Mouse (Mus musculus) activated CD4-positive, CD25-positive, alpha-beta regulatory T cell, adult 4 months (primary cell): ENCODE data around the gene Rrp1b. TPM values are rescaled to one million over a fixed set of nuclear protein-coding genes. Genes with fewer than 3 reads are reported as not detected.

Source experiments
- ATAC-seq: one replicate; pipeline ENCODE4 v1.8.0; 2017
- polyA plus RNA-seq, 2 experiments: library from polyadenylated mRNA; unstranded; fragments of 100-300 nt; shearing (Covaris generic); gene quantifications; one replicate each; pipeline ENCODE4 v1.2.1; 2017

The Rrp1b gene
- 10 to 100 TPM; 56.3 to 76.7 TPM for polyA plus RNA-seq

GRCm38 (mm10) chr17:32035609-32036508 is at the start of gene Rrp1b, which contains the start of gene Hsf2bp:
TSS of gene Rrp1b (plus strand) at chr17:32036100.
TSS of gene Hsf2bp (minus strand) at chr17:32036349.
- peak; percentile 83 for ATAC-seq

- no peak for ATAC-seq
Measured at GRCm38 (mm10) chr17:31986915-31987314, 49.0 kb upstream of the Rrp1b start.

- ATAC-seq: no peak
Measured at GRCm38 (mm10) chr17:31989035-31989434, 46.9 kb upstream of the Rrp1b start.

GRCm38 (mm10) chr17:31992004-31992403 is 43.9 kb upstream of the Rrp1b start:
- ATAC-seq: no peak

GRCm38 (mm10) chr17:31993354-31993753 is 42.5 kb upstream of the Rrp1b start:
- ATAC-seq: no peak

- ATAC-seq: no peak
Measured at GRCm38 (mm10) chr17:31994132-31994531, 41.8 kb upstream of the Rrp1b start.

GRCm38 (mm10) chr17:31995784-31996183 is 40.1 kb upstream of the Rrp1b start:
- ATAC-seq: no peak

GRCm38 (mm10) chr17:31996331-31996730 is 39.6 kb upstream of the Rrp1b start:
- ATAC-seq: no peak

- no peak for ATAC-seq
Measured at GRCm38 (mm10) chr17:31998351-31998750, 37.5 kb upstream of the Rrp1b start.

GRCm38 (mm10) chr17:32003251-32003650 is 32.6 kb upstream of the Rrp1b start:
- ATAC-seq: no peak

GRCm38 (mm10) chr17:32006800-32007199 is 29.1 kb upstream of the Rrp1b start:
- ATAC-seq: no peak

GRCm38 (mm10) chr17:32011694-32012093 is 24.2 kb upstream of the Rrp1b start:
- ATAC-seq: no peak

GRCm38 (mm10) chr17:32012254-32012653 is 23.6 kb upstream of the Rrp1b start:
- ATAC-seq: no peak

GRCm38 (mm10) chr17:32013659-32014058 is 22.2 kb upstream of the Rrp1b start:
- ATAC-seq: no peak

GRCm38 (mm10) chr17:32016481-32016880 is 19.4 kb upstream of the Rrp1b start:
- ATAC-seq: no peak

GRCm38 (mm10) chr17:32018127-32018894 is 17.6 kb upstream of the Rrp1b start:
- no peak for ATAC-seq

- no peak for ATAC-seq
Measured at GRCm38 (mm10) chr17:32021981-32022380, 13.9 kb upstream of the Rrp1b start.

GRCm38 (mm10) chr17:32022551-32022950 is 13.3 kb upstream of the Rrp1b start:
- no peak for ATAC-seq

GRCm38 (mm10) chr17:32023088-32023487 is 12.8 kb upstream of the Rrp1b start:
- ATAC-seq: peak; percentile 82

- ATAC-seq: no peak
Measured at GRCm38 (mm10) chr17:32024671-32025073, 11.2 kb upstream of the Rrp1b start.

GRCm38 (mm10) chr17:32025386-32025785 is 10.5 kb upstream of the Rrp1b start:
- peak; percentile 46 for ATAC-seq

- ATAC-seq: no peak
Measured at GRCm38 (mm10) chr17:32027666-32028065, 8.2 kb upstream of the Rrp1b start.

- no peak for ATAC-seq
Measured at GRCm38 (mm10) chr17:32028301-32028700, 7.6 kb upstream of the Rrp1b start.

GRCm38 (mm10) chr17:32031684-32032083 is 4.2 kb upstream of the Rrp1b start:
- ATAC-seq: no peak
